Mouse (Mus musculus): ENCODE measurements around the gene Ramp1. TPM values are rescaled to one million over a fixed set of nuclear protein-coding genes. Genes with fewer than 3 reads are reported as not detected.

Ramp1 gene
- polyA plus RNA-seq, 1 experiment from 2014 or later: 16.5 TPM

DNA sequence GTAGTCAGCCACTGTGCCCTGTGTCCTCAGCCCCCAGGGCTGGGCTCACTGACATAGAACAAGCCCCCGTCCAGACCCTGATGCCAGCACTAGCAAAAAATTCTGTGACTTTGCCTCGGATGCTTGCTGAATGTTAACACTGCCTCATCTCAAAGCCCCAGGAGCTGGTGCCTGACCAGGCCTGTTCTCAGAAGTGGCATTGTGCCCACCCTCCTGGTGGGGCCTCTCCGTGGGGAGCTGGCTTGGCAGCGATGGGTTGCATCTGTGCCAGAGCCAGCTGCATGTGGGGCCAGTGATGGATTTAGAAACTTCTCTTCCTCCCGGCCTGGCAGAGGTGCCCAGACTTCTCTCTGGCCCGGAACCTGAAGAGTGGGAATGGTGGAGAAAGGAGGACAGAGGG is 30.2 kb downstream of the Ramp1 start:
- WGBS: 81% methylated on average over 6 of the region's 6 CpGs
- H3K4me2 ChIP-seq (replicated peaks; ENCODE audit: low read depth): no peak overlapping the region
- H3K4me3 ChIP-seq (ENCODE audit: low read depth, low read length): no peak overlapping the region
- H3K27me3 ChIP-seq (replicated peaks; ENCODE audit: control insufficient read depth, insufficient read depth, low read length): no peaks in the 10 kb centered on the region
- ATAC-seq: no peak
- TF ChIP-seq CTCF (IDR thresholded peaks at IDR 0.05; ENCODE audit: low read depth): no peak
- H3K4me1 ChIP-seq (replicated peaks; ENCODE audit: control insufficient read depth, insufficient read depth, low read length): no peaks in the 10 kb centered on the region
- no peaks in the 10 kb centered on the region for H3K36me3 ChIP-seq (ENCODE audit: control insufficient read depth, insufficient read depth)
- H3K27ac ChIP-seq (ENCODE audit: low read depth, low read length): no peak overlapping the region
- no peaks in the 10 kb centered on the region for H3K9me3 ChIP-seq (ENCODE audit: control insufficient read depth)
- H3K9ac ChIP-seq (ENCODE audit: low read depth, low read length): no peak overlapping the region

DNA sequence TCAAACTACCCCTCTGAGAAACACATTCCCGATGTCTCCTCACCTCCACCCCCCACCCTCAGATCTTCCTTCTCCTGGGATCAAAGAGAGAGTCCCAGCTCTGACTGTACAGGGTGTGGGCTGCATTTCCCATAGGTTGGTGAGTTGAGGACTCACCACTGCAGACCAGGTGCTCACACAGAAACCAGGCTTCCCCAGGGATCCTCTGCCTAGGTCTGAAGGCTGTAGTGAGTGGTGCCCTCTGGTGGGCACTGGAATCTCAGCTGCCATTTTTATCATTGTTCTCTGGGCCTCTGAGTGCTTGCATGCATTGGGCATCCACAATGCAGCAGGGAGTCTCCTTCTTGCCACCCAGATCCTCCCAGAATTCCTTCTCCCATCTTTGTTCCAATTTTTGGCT is 31.5 kb downstream of the Ramp1 start:
- Histone ChIP-seq H3K27ac (ENCODE audit: low read depth, low read length) (no peak overlapping the region), H3K4me2 (replicated peaks; ENCODE audit: low read depth) (no peak overlapping the region), H3K9ac (ENCODE audit: low read depth, low read length) (no peak overlapping the region), H3K27me3 (replicated peaks; ENCODE audit: control insufficient read depth, insufficient read depth, low read length) (no peaks in the 10 kb centered on the region), H3K4me1 (replicated peaks; ENCODE audit: control insufficient read depth, insufficient read depth, low read length) (no peaks in the 10 kb centered on the region), H3K4me3 (ENCODE audit: low read depth, low read length) (no peak overlapping the region), H3K36me3 (ENCODE audit: control insufficient read depth, insufficient read depth) (no peaks in the 10 kb centered on the region), H3K9me3 (ENCODE audit: control insufficient read depth) (no peaks in the 10 kb centered on the region)
- TF ChIP-seq CTCF (IDR thresholded peaks at IDR 0.05; ENCODE audit: low read depth): peak; percentile 86
- WGBS: 73% methylated on average over 1 of the region's 1 CpGs
- ATAC-seq: no peak

DNA sequence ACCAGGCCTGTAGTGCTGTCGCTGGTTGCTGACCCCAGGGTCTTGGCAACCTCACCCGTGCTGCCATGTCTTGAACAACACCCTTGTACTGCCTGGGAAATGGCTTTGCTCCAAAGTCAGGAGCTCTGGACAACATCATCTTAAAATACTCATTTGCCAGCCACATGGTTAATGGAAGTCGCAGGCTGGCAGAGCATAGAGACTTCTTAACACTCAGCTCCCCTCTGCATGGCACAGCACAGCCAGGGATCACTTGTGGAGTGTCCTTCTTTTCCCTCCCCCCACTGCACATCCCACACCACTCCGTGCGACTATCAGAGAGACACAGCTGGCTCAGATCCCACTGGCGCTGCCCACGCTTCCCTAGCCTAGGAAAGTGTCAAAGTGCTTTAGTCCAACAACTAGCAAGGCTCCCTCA is 32.0 kb downstream of the Ramp1 start:
- Histone ChIP-seq H3K9ac (ENCODE audit: low read depth, low read length) (no peak overlapping the region), H3K27ac (ENCODE audit: low read depth, low read length) (no peak overlapping the region)
- no peak for ATAC-seq

DNA sequence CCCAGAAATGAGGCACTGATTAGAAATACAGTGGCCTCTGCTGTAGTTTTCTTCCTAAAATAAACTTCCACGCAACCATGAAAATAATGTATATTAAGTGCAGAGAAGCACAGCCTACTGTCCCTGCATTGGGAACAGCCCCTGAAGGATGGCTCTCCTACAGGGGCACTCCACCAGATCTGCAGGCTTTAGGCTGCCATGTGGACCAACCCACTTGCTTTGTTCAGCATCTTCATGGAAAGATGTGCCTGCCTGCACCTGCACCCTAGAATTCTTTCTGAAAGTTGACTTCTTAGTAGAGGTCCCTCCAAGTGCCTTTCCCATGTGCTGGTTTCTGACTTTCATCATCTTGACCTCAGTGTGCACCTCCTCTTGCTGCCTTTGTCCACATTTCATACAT is 35.6 kb downstream of the Ramp1 start:
- no peak overlapping the region for H3K4me3 ChIP-seq (ENCODE audit: low read depth, low read length)
- no peak overlapping the region for H3K9ac ChIP-seq (ENCODE audit: low read depth, low read length)
- no peak for ATAC-seq
- H3K27me3 ChIP-seq (replicated peaks; ENCODE audit: control insufficient read depth, insufficient read depth, low read length): no peaks in the 10 kb centered on the region
- no peak for TF ChIP-seq CTCF (IDR thresholded peaks at IDR 0.05; ENCODE audit: low read depth)
- no peaks in the 10 kb centered on the region for H3K4me1 ChIP-seq (replicated peaks; ENCODE audit: control insufficient read depth, insufficient read depth, low read length)
- H3K9me3 ChIP-seq (ENCODE audit: control insufficient read depth): no peaks in the 10 kb centered on the region
- 83% methylated on average over 1 of the region's 1 CpGs for WGBS
- H3K36me3 ChIP-seq (ENCODE audit: control insufficient read depth, insufficient read depth): no peaks in the 10 kb centered on the region
- no peak overlapping the region for H3K4me2 ChIP-seq (replicated peaks; ENCODE audit: low read depth)
- H3K27ac ChIP-seq (ENCODE audit: low read depth, low read length): no peak overlapping the region

More for the DNA sequence above, 32.0 kb downstream of the Ramp1 start:
- Histone ChIP-seq H3K36me3 (ENCODE audit: control insufficient read depth, insufficient read depth) (no peaks in the 10 kb centered on the region), H3K4me3 (ENCODE audit: low read depth, low read length) (no peak overlapping the region), H3K9me3 (ENCODE audit: control insufficient read depth) (no peaks in the 10 kb centered on the region), H3K4me2 (replicated peaks; ENCODE audit: low read depth) (no peak overlapping the region), H3K27me3 (replicated peaks; ENCODE audit: control insufficient read depth, insufficient read depth, low read length) (no peaks in the 10 kb centered on the region), H3K4me1 (replicated peaks; ENCODE audit: control insufficient read depth, insufficient read depth, low read length) (no peaks in the 10 kb centered on the region)
- TF ChIP-seq CTCF (IDR thresholded peaks at IDR 0.05; ENCODE audit: low read depth): no peak
- WGBS: 65% methylated on average over 7 of the region's 7 CpGs

DNA sequence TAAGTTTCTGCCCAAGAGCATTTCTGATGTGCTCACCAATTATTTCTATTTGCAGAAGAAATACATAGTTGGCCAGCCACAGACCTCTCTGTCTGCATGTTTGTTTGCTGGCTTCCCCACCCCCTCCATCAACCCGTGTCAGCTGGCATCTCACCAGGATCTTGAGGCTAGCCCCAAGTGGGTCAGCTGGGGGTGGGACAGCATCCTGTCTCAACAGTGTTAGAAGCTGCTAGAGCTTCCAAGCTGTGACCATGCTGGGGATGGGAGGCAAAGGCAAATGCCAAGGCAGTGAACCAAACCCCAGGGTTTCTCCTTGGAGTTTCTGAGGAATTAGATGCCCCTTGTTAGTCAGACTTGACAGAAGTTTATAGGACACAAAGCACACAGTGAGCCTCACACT is 36.4 kb downstream of the Ramp1 start:
- Histone ChIP-seq H3K9me3 (ENCODE audit: control insufficient read depth) (no peaks in the 10 kb centered on the region), H3K4me1 (replicated peaks; ENCODE audit: control insufficient read depth, insufficient read depth, low read length) (no peaks in the 10 kb centered on the region), H3K36me3 (ENCODE audit: control insufficient read depth, insufficient read depth) (no peaks in the 10 kb centered on the region), H3K4me3 (ENCODE audit: low read depth, low read length) (no peak overlapping the region), H3K9ac (ENCODE audit: low read depth, low read length) (no peak overlapping the region), H3K27ac (ENCODE audit: low read depth, low read length) (no peak overlapping the region), H3K4me2 (replicated peaks; ENCODE audit: low read depth) (no peak overlapping the region), H3K27me3 (replicated peaks; ENCODE audit: control insufficient read depth, insufficient read depth, low read length) (no peaks in the 10 kb centered on the region)
- WGBS: 16% methylated on average over 1 of the region's 1 CpGs
- no peak for TF ChIP-seq CTCF (IDR thresholded peaks at IDR 0.05; ENCODE audit: low read depth)
- no peak for ATAC-seq

DNA sequence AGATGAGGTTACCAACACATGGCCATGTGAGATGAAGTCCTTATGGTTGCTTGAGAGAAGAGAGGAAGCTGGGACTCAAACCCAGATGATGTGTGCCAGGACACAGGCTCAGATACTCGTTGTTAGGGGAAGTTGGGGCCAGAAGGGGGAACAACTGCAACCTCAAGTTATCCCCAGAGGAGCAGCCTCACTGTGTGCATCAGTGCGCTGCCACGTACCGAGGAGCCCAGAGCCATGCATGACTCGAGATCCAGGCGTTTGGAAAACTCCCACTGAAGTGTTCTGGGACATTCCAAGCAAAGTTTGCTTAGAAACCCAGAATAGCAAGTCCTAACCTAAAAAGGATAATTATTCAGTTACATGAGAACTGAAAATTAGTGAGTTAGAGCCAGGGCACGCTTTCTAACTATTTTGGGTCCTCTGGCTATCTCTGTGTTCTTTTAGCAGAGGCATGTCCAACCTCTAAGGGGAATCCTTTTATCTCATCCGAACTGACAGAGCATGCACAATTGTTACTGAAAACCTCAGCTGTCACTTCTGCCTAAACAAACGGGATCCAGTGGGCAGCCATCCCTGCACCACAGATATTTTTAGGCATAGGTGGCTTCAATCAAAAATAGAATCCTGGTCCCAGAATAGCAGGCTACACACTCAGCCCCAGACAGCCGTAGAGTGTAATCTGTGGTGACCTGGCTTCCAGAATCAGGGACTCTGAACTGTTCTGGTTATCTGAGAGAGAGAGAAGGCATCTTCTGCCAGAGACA is 37.1 kb downstream of the Ramp1 start:
- Histone ChIP-seq H3K27me3 (replicated peaks; ENCODE audit: control insufficient read depth, insufficient read depth, low read length) (no peaks in the 10 kb centered on the region), H3K9ac (ENCODE audit: low read depth, low read length) (no peak overlapping the region), H3K27ac (ENCODE audit: low read depth, low read length) (no peak overlapping the region), H3K36me3 (ENCODE audit: control insufficient read depth, insufficient read depth) (no peaks in the 10 kb centered on the region), H3K4me1 (replicated peaks; ENCODE audit: control insufficient read depth, insufficient read depth, low read length) (no peaks in the 10 kb centered on the region), H3K4me3 (ENCODE audit: low read depth, low read length) (no peak overlapping the region), H3K4me2 (replicated peaks; ENCODE audit: low read depth) (no peak overlapping the region), H3K9me3 (ENCODE audit: control insufficient read depth) (no peaks in the 10 kb centered on the region)
- TF ChIP-seq CTCF (IDR thresholded peaks at IDR 0.05; ENCODE audit: low read depth): no peak
- ATAC-seq: no peak
- WGBS: 56% methylated on average over 10 of the region's 10 CpGs

Data from intestine, postnatal 0 days (tissue).